Mouse (Mus musculus) ES-Bruce4 (cell line): ENCODE measurements around the gene Rbm4b.

Source experiments
- CTCF ChIP-seq: IDR thresholded peaks from one replicate; pipeline ENCODE4 v1.8.1; 2011; ENCODE audit warnings: low read depth, low read length
- EP300 ChIP-seq: IDR thresholded peaks from 2 replicates; pipeline ENCODE4 v1.6.1; 2011; ENCODE audit warnings: low read depth, low read length; ENCODE audit not compliant: insufficient read depth
- POLR2A ChIP-seq: IDR thresholded peaks from one replicate; pipeline ENCODE4 v1.8.1; 2011; ENCODE audit warnings: low read length; ENCODE audit not compliant: insufficient read depth

DNA sequence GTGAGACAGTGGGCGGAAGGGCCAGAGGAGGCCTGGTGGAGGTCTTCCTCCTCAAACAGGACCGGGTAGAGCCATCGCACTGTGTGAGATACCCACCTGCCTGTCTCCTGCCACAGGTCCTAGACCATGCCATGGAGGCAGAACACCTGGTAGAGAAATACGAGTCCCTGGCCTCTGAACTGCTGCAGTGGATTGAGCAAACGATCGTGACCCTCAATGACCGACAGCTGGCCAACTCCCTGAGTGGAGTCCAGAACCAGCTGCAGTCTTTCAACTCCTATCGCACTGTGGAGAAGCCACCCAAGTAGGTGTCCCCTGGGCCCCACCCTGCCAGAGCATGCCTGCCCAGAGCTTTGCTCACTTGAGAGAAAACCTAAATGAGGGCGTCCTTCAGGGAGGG lies 27.1 kb upstream of the Rbm4b start:
- TF ChIP-seq CTCF (no peak), POLR2A (no peak), EP300 (no peak)
